Mouse (Mus musculus): ENCODE results near the gene Rnpepl1. TPM values are rescaled to one million over a fixed set of nuclear protein-coding genes. Genes with fewer than 3 reads are reported as not detected.

The Rnpepl1 gene
- total RNA-seq, 1 experiment from 2014 or later, result 26.0 TPM

DNA sequence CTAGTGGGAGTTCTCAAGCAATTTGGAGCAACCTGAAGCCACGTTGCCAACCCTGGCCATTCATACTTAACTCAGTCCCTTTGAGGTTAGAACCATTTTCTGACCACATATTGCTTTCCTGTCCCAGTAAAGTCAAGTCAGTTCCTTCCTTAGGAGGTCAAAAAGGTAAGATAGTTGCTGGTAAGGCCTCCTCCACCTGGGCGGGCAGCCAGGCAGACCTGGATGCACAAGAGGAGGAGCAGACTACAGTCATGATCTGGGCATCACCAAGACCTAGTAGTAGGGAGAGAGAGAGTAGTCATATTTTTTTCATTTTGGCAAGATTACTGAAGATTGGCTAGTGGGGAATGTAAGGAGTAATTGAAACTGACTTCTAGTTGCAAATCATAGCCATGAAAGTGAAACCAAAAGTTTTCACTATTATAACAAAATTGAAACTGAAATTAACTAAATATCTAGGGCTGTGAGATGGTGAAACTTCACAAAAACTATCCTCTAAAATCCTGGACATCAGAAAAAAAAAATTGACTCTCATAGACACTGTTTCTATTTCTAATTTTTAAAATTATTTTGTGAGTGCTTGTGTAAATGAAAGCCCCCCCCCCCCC, 4.8 kb upstream of the Rnpepl1 start:
- no peak for ATAC-seq (replicated peaks; ENCODE audit: insufficient number of reproducible peaks, low FRiP score, low TSS enrichment, poor library complexity, severe bottlenecking)

- ATAC-seq (replicated peaks; ENCODE audit: insufficient number of reproducible peaks, low FRiP score, low TSS enrichment, poor library complexity, severe bottlenecking), result peak; percentile 83
Measured at GRCm38 (mm10) chr1:92906779-92907631, 3.6 kb upstream of the Rnpepl1 start, which contains the start of gene Dusp28. TSS of gene Dusp28 (plus strand) at chr1:92906981.

GRCm38 (mm10) chr1:92907632-92908360, 2.8 kb upstream of the Rnpepl1 start:
- ATAC-seq (replicated peaks; ENCODE audit: insufficient number of reproducible peaks, low FRiP score, low TSS enrichment, poor library complexity, severe bottlenecking), result no peak; the same call in 1 of the 2 replicates

DNA sequence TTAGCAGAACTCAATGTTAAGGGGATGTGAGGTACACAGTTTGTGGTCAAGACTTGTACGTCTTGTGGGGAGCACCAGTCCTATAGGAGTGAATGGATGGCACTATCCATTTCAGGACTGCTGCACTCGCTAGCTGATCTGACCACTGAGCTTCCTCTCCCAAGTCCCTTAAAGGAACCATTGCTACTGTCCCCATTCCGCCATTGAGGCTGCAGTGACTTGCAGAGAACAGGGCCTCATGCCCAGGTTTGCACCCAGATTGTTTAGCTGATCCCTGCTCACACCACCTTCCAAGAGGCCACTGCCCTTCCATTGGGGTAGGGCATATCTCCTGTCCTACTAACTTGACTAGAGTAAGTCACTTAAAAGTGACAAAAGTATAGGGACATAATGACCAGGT, 1.9 kb upstream of the Rnpepl1 start:
- ATAC-seq (replicated peaks; ENCODE audit: insufficient number of reproducible peaks, low FRiP score, low TSS enrichment, poor library complexity, severe bottlenecking), result no peak

DNA sequence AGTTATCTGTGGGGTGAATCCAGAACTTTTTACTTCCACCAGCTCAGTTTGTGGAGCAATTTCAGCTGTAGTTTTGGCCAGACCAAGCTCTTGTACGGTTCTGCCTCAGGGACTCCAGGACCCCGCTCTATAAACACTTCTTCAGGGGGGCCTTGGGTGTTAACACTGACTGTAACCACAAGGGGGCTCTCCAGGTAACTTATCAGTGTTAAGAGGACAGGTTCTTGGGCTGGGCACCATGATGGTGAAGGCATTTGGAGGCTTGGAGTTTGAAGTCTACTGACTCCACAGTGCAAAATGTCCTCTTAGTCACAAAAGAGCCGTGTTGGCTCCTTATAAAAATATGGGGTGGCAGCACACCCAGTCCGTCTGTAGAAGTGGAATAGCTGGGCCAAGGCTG, 1.5 kb upstream of the Rnpepl1 start:
- ATAC-seq (replicated peaks; ENCODE audit: insufficient number of reproducible peaks, low FRiP score, low TSS enrichment, poor library complexity, severe bottlenecking), result no peak

DNA sequence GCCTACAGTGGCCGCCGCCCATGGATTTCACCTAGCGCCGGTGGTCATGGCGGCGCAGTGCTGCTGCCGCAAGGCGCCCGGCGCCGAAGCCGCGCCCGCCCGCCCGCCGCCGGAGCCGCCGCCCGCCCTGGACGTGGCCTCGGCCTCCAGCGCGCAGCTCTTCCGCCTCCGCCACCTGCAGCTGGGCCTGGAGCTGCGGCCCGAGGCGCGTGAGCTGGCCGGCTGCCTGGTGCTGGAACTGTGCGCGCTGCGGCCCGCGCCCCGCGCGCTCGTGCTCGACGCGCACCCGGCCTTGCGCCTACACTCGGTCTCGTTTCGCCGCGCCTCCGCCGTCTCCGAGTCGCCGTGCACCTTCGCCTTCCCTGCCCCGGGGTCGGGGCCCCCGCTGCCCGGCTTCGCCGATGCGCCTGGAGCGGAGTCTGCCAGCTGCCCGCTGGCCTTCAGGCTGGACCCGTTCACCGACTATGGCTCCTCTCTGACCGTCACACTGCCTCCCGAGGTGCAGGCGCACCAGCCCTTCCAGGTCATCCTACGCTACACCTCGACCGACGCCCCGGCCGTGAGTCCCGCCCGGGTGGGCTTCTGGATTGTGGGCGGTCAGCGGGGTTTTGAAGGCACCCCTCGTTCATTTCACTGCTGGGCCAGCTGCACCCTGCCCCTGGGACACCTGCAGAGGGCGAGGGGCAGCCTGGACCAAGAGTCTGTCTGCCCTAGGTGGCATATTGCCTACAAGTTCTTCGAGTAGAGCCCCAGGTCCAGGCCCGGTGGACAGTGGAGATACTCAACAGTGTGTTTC, 540 bp downstream of the Rnpepl1 start:
- no peak for ATAC-seq (replicated peaks; ENCODE audit: insufficient number of reproducible peaks, low FRiP score, low TSS enrichment, poor library complexity, severe bottlenecking)

GRCm38 (mm10) chr1:92911721-92912138, 1.1 kb downstream of the Rnpepl1 start:
- ATAC-seq (replicated peaks; ENCODE audit: insufficient number of reproducible peaks, low FRiP score, low TSS enrichment, poor library complexity, severe bottlenecking), result no peak

DNA sequence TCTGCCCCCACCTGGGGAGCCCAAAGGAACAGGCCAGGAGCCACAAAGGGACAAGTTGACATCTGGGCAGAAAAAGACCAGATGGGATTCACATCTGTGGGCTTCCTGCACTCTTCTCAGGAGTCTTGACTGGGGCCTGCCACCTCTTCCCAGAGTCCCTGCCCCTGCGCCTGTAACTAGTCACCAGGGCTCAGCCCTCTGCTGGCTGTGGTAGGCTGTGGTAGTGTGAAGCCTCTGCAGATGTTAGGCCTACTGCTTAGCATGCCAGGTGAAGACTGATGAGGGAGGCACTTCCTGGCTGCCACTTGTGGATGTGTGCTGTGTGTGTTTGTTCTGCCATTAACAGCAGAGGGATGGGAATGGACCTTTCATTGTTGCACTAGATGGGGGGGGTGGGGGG, 1.7 kb downstream of the Rnpepl1 start:
- no peak for ATAC-seq (replicated peaks; ENCODE audit: insufficient number of reproducible peaks, low FRiP score, low TSS enrichment, poor library complexity, severe bottlenecking)

GRCm38 (mm10) chr1:92914239-92914638, 3.7 kb downstream of the Rnpepl1 start:
- ATAC-seq (replicated peaks; ENCODE audit: insufficient number of reproducible peaks, low FRiP score, low TSS enrichment, poor library complexity, severe bottlenecking), result no peak

GRCm38 (mm10) chr1:92914993-92915392, 4.4 kb downstream of the Rnpepl1 start:
- ATAC-seq (replicated peaks; ENCODE audit: insufficient number of reproducible peaks, low FRiP score, low TSS enrichment, poor library complexity, severe bottlenecking), result no peak

GRCm38 (mm10) chr1:92916725-92917124, 6.1 kb downstream of the Rnpepl1 start:
- no peak for ATAC-seq (replicated peaks; ENCODE audit: insufficient number of reproducible peaks, low FRiP score, low TSS enrichment, poor library complexity, severe bottlenecking)

GRCm38 (mm10) chr1:92919151-92919550, 8.6 kb downstream of the Rnpepl1 start:
- ATAC-seq (replicated peaks; ENCODE audit: insufficient number of reproducible peaks, low FRiP score, low TSS enrichment, poor library complexity, severe bottlenecking), result no peak

DNA sequence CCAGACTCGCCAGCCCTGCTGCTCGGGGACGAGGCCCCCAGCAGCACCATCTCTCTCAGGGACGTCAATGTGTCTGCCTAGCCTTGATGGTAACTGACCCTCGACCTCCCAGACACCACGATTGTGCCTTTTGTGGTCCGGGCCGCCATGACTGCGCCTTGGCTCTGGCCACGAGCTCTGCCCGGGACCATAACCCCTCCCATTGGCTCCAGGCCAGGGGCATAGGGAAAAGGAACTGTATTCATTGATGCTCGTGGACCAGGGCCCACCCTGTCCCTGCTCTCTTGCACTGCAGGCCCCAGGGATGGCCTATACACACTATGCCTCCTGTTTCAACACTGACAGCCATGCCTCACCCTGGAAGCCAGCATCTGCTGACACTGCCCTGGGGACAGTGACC, 9.2 kb downstream of the Rnpepl1 start:
- ATAC-seq (replicated peaks; ENCODE audit: insufficient number of reproducible peaks, low FRiP score, low TSS enrichment, poor library complexity, severe bottlenecking), result no peak

DNA sequence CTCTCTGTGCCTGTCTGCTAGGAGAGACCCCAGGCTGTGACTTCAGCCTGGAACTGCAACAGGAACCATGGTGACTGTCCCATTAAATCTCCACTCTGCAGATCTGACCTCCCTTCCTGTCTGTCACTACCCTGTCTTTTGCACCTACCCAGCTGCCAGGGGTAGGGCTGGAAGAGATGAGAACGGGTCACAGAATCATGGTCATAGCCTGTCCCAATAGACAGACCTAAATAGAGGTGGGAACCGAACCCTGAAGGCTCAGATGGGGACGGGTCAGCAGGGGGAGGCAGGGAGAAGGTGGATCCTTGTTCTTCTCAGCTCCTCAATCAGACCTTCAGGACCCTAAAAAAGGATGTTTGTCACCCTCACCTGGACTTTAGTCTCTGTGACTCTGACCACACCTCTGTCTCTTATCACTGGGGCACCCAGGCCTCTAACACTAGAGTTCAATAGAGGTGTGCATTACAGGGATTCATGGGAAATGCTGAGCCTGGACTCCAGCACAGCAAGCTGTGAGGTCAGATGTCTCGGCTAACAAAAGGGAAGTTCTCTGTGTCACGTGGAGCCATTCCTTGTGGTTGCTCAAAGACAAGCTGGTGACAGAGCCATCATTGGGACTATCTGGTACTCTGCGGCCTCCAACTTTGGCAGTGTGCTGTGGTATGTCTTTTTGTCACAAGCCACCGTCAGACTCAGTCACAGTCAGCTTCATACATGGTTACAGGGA, 10.1 kb downstream of the Rnpepl1 start:
- ATAC-seq (replicated peaks; ENCODE audit: insufficient number of reproducible peaks, low FRiP score, low TSS enrichment, poor library complexity, severe bottlenecking), result peak; percentile 56; the same call in 1 of the 2 replicates

DNA sequence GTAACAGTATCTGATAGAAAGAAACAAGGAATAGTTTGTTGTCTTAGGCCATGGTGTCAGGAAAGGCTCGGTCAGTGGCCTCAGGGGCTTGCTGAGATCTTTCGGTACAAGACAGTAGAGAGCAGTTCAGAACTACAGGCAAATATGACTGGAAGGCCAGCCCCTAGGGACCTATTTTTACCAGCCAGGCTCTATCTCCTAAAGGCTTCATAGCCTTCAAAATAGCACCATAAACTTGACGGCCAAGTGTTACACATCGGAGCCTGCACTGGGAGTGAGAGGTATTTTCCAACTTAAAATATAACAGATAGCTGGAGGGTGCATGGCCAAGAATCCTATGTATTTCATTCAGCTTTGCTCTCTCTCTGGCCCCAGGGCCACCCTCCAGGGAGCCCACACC, 10.9 kb downstream of the Rnpepl1 start:
- no peak for ATAC-seq (replicated peaks; ENCODE audit: insufficient number of reproducible peaks, low FRiP score, low TSS enrichment, poor library complexity, severe bottlenecking)

DNA sequence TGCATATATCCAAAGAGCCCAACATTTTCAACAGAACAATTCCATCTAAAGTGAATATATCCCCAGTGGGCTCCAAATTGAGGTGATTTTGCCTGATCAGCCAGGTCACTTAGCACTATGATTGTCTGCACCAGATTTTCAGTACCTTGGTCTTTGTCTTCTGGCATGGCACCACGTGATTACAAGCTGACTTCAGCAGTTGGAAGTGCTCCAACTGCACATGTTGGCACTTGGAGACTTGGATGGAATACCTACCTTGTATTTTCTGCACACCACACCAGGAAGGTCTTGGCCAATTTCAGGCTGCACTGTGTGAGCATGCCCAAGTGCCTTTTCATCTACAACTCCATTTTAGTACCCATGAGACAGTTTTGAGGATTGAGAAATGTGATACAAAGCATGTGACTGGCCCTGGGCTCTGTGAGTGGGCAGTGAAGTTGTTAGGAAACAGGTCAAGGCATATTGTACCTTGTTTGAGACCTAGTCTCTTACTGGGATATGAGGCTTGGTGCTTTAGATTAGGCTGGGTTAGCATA, 19.7 kb downstream of the Rnpepl1 start:
- ATAC-seq (replicated peaks; ENCODE audit: insufficient number of reproducible peaks, low FRiP score, low TSS enrichment, poor library complexity, severe bottlenecking), result no peak

DNA sequence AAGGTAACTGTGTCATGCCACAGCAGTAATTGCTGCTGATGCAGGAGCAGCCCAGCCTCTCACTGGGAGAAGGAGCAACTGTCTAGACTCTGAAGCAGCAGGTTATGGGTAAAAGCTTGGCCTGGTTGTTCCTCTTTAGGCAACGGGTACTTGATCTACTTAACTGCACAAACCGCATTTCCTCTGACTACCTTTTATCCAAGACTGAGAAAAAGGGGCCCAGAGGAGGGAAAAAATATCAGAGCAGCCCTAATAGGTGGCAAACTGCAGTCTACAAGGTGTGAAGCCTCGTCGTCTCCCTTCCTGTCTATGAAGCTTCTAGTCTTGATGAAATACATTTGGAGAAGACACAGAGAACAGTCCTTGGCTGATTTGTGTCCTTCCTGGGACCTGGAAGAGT, 23.0 kb downstream of the Rnpepl1 start:
- ATAC-seq (replicated peaks; ENCODE audit: insufficient number of reproducible peaks, low FRiP score, low TSS enrichment, poor library complexity, severe bottlenecking), result no peak

All from monocyte, adult 5-6 weeks (primary cell).